Mouse (Mus musculus) hindbrain, embryonic 15.5 days (tissue): Measurements from ENCODE around the gene Morn1. TPM values are rescaled to one million over a fixed set of nuclear protein-coding genes. Genes with fewer than 3 reads are reported as not detected.

ENCODE experiments used
- ATAC-seq: fragments of 200-750 bp; cut with Nextera tagmentation; 2 replicates; pipeline ENCODE4 v1.8.0; 2017; ENCODE audit warnings: low read depth, moderate number of reproducible peaks, moderate TSS enrichment; ENCODE audit not compliant: low FRiP score
- H3K27ac ChIP-seq: fragments of 300-500 bp; sonication (generic); replicated peaks from 2 replicates; pipeline ENCODE4 v1.5.1; 2015; ENCODE audit warnings: mild to moderate bottlenecking, inconsistent platforms
- H3K27me3 ChIP-seq: fragments of 300-500 bp; sonication (generic); 2 replicates; pipeline ENCODE4 v1.6.1; 2015; ENCODE audit warnings: control low read depth, inconsistent platforms
- H3K36me3 ChIP-seq: fragments of 300-500 bp; sonication (generic); 2 replicates; pipeline ENCODE4 v1.6.1; 2015; ENCODE audit warnings: control low read depth, inconsistent platforms
- H3K4me1 ChIP-seq: fragments of 300-500 bp; sonication (generic); replicated peaks from 2 replicates; pipeline ENCODE4 v1.6.1; 2015; ENCODE audit warnings: control low read depth, inconsistent platforms
- H3K4me2 ChIP-seq: fragments of 300-500 bp; sonication (generic); 2 replicates; pipeline ENCODE4 v1.6.1; 2015; ENCODE audit warnings: moderate library complexity, mild to moderate bottlenecking, inconsistent platforms
- H3K4me3 ChIP-seq: fragments of 300-500 bp; sonication (generic); 2 replicates; pipeline ENCODE4 v1.5.1; 2015; ENCODE audit warnings: mild to moderate bottlenecking, inconsistent platforms
- H3K9ac ChIP-seq: fragments of 300-500 bp; sonication (generic); 2 replicates; pipeline ENCODE4 v1.6.1; 2015; ENCODE audit warnings: inconsistent platforms
- H3K9me3 ChIP-seq: fragments of 300-500 bp; sonication (generic); 2 replicates; pipeline ENCODE4 v1.6.1; 2016; ENCODE audit warnings: control low read depth, inconsistent platforms
- WGBS: fragments of 180-500 bp; shearing (Covaris S2); methylation state at CpG from one replicate; pipeline ENCODE4 v1.1.7; 2015; 5-methylcytosine and 5-hydroxymethylcytosine counted together
- polyA plus RNA-seq: library from polyadenylated mRNA; unstranded; fragments of >200 nt; fragmentation: Nextera tagmentation; extraction: Ambion mirVana; gene quantifications from 2 replicates; pipeline ENCODE4 v1.2.1, GENCODE M21; 2015

The Morn1 gene
- polyA plus RNA-seq, 1 experiment from 2014 or later: 10.0 TPM

- H3K4me3 ChIP-seq: no peak overlapping the region
- H3K4me1 ChIP-seq: peaks cover 33% of the 10 kb centered on the region
- H3K4me2 ChIP-seq: peak overlapping the region; percentile 16
- H3K27ac ChIP-seq: peak overlapping the region; percentile 73
- H3K36me3 ChIP-seq: no peaks in the 10 kb centered on the region
- H3K27me3 ChIP-seq: no peaks in the 10 kb centered on the region
- H3K9ac ChIP-seq: no peak overlapping the region
- WGBS: 15% methylated on average over 16 of the region's 16 CpGs
- ATAC-seq: peak; percentile 61
- no peaks in the 10 kb centered on the region for H3K9me3 ChIP-seq
These were observed 36.2 kb downstream of the Morn1 start for GRCm38 (mm10) chr4:155122444-155123040.

- H3K4me1 ChIP-seq: peaks cover 33% of the 10 kb centered on the region
- no peaks in the 10 kb centered on the region for H3K27me3 ChIP-seq
- 74% methylated on average over 9 of the region's 9 CpGs for WGBS
- H3K4me2 ChIP-seq: no peak overlapping the region
- ATAC-seq: no peak
- H3K36me3 ChIP-seq: no peaks in the 10 kb centered on the region
- no peaks in the 10 kb centered on the region for H3K9me3 ChIP-seq
- H3K27ac ChIP-seq: no peak overlapping the region
- H3K4me3 ChIP-seq: no peak overlapping the region
- H3K9ac ChIP-seq: no peak overlapping the region
These were observed 37.6 kb downstream of the Morn1 start for GRCm38 (mm10) chr4:155123868-155124534.

GRCm38 (mm10) chr4:155125310-155125709 is 38.9 kb downstream of the Morn1 start:
- Histone ChIP-seq H3K9ac (no peak overlapping the region), H3K36me3 (no peaks in the 10 kb centered on the region), H3K4me1 (peaks cover 46% of the 10 kb centered on the region), H3K9me3 (no peaks in the 10 kb centered on the region), H3K4me3 (no peak overlapping the region), H3K27me3 (no peaks in the 10 kb centered on the region), H3K4me2 (no peak overlapping the region), H3K27ac (no peak overlapping the region)
- no peak for ATAC-seq
- WGBS: 70% methylated on average over 7 of the region's 7 CpGs

GRCm38 (mm10) chr4:155126194-155126593 is 39.8 kb downstream of the Morn1 start:
- no peak overlapping the region for H3K4me2 ChIP-seq
- peaks cover 49% of the 10 kb centered on the region for H3K4me1 ChIP-seq
- H3K4me3 ChIP-seq: no peak overlapping the region
- no peaks in the 10 kb centered on the region for H3K9me3 ChIP-seq
- H3K27ac ChIP-seq: no peak overlapping the region
- no peaks in the 10 kb centered on the region for H3K36me3 ChIP-seq
- no peak for ATAC-seq
- no peaks in the 10 kb centered on the region for H3K27me3 ChIP-seq
- 90% methylated on average over 5 of the region's 5 CpGs for WGBS
- no peak overlapping the region for H3K9ac ChIP-seq

GRCm38 (mm10) chr4:155126602-155127372 is 40.4 kb downstream of the Morn1 start:
- H3K9ac ChIP-seq: no peak overlapping the region
- ATAC-seq: no peak
- H3K4me3 ChIP-seq: no peak overlapping the region
- H3K9me3 ChIP-seq: no peaks in the 10 kb centered on the region
- H3K4me2 ChIP-seq: no peak overlapping the region
- H3K4me1 ChIP-seq: peaks cover 45% of the 10 kb centered on the region
- no peak overlapping the region for H3K27ac ChIP-seq
- H3K27me3 ChIP-seq: no peaks in the 10 kb centered on the region
- no peaks in the 10 kb centered on the region for H3K36me3 ChIP-seq
- WGBS: 53% methylated on average over 7 of the region's 7 CpGs

- peaks cover 36% of the 10 kb centered on the region for H3K4me1 ChIP-seq
These were observed 42.0 kb downstream of the Morn1 start for GRCm38 (mm10) chr4:155128411-155128810.

GRCm38 (mm10) chr4:155129132-155129917 is 42.9 kb downstream of the Morn1 start:
- Histone ChIP-seq H3K9ac (no peak overlapping the region), H3K27ac (peak overlapping the region; percentile 41; the same call in 1 of the 2 replicates), H3K36me3 (no peaks in the 10 kb centered on the region), H3K27me3 (no peaks in the 10 kb centered on the region), H3K4me3 (no peak overlapping the region), H3K9me3 (no peaks in the 10 kb centered on the region), H3K4me1 (peaks cover 45% of the 10 kb centered on the region), H3K4me2 (no peak overlapping the region)
- ATAC-seq: no peak
- 94% methylated on average over 10 of the region's 10 CpGs for WGBS

More at GRCm38 (mm10) chr4:155128411-155128810, 42.0 kb downstream of the Morn1 start:
- 95% methylated on average over 15 of the region's 15 CpGs for WGBS
- no peak overlapping the region for H3K4me2 ChIP-seq
- no peak for ATAC-seq
- no peak overlapping the region for H3K9ac ChIP-seq
- H3K36me3 ChIP-seq: no peaks in the 10 kb centered on the region
- no peak overlapping the region for H3K4me3 ChIP-seq
- H3K27me3 ChIP-seq: no peaks in the 10 kb centered on the region
- no peak overlapping the region for H3K27ac ChIP-seq
- H3K9me3 ChIP-seq: no peaks in the 10 kb centered on the region

- no peaks in the 10 kb centered on the region for H3K36me3 ChIP-seq
- 56% methylated on average over 14 of the region's 14 CpGs for WGBS
- no peaks in the 10 kb centered on the region for H3K9me3 ChIP-seq
- no peak overlapping the region for H3K4me2 ChIP-seq
- H3K4me3 ChIP-seq: no peak overlapping the region
- H3K9ac ChIP-seq: no peak overlapping the region
- peaks cover 46% of the 10 kb centered on the region for H3K4me1 ChIP-seq
- no peaks in the 10 kb centered on the region for H3K27me3 ChIP-seq
- peak overlapping the region; percentile 51 for H3K27ac ChIP-seq
- ATAC-seq: peak; percentile 48
These were observed 43.6 kb downstream of the Morn1 start for GRCm38 (mm10) chr4:155129996-155130395.

GRCm38 (mm10) chr4:155130616-155131015 is 44.2 kb downstream of the Morn1 start:
- Histone ChIP-seq H3K4me1 (peaks cover 50% of the 10 kb centered on the region), H3K4me3 (no peak overlapping the region), H3K4me2 (no peak overlapping the region), H3K27me3 (no peaks in the 10 kb centered on the region), H3K9me3 (no peaks in the 10 kb centered on the region), H3K9ac (no peak overlapping the region), H3K36me3 (no peaks in the 10 kb centered on the region), H3K27ac (peak overlapping the region; percentile 51; the same call in 1 of the 2 replicates)
- WGBS: 77% methylated on average over 7 of the region's 7 CpGs
- no peak for ATAC-seq

GRCm38 (mm10) chr4:155133188-155133587 is 46.8 kb downstream of the Morn1 start:
- H3K4me3 ChIP-seq: no peak overlapping the region
- no peaks in the 10 kb centered on the region for H3K27me3 ChIP-seq
- H3K4me1 ChIP-seq: peaks cover 40% of the 10 kb centered on the region
- no peak overlapping the region for H3K27ac ChIP-seq
- no peak overlapping the region for H3K9ac ChIP-seq
- WGBS: 32% methylated on average over 3 of the region's 3 CpGs
- no peak for ATAC-seq
- H3K4me2 ChIP-seq: no peak overlapping the region
- no peaks in the 10 kb centered on the region for H3K36me3 ChIP-seq
- H3K9me3 ChIP-seq: no peaks in the 10 kb centered on the region

GRCm38 (mm10) chr4:155133658-155134417 is 47.5 kb downstream of the Morn1 start:
- Histone ChIP-seq H3K4me2 (no peak overlapping the region), H3K4me3 (no peak overlapping the region), H3K9ac (no peak overlapping the region), H3K27me3 (no peaks in the 10 kb centered on the region), H3K9me3 (no peaks in the 10 kb centered on the region), H3K4me1 (peaks cover 40% of the 10 kb centered on the region), H3K36me3 (no peaks in the 10 kb centered on the region), H3K27ac (peak overlapping the region; percentile 22; the same call in 1 of the 2 replicates)
- 43% methylated on average over 20 of the region's 20 CpGs for WGBS
- no peak for ATAC-seq
